ENCODE assay signal across 9 mouse cellular contexts in the genomic region with DNA sequence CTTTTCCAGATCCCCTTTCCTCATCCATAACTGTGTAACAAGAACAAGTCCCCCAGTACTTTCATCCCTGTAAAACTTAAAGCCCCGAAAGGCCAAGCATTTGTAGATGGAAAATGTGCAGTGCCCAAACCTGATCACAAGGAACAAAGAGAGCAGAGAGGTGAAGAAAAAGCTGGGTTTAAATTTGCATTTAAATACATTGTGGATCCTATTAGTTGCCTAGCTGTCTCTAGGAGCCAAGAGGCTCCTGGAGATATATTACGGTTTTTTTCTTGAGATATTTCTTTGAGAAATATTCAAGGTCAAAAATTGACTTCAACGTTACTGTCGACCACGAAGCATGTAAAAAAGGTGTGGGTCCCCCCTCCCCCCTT. TPM values are rescaled to one million over a fixed set of nuclear protein-coding genes. Genes with fewer than 3 reads are reported as not detected.
DNase-seq lines count a peak whose midpoint lies in the region; ATAC-seq and TF ChIP-seq lines count a peak whose summit lies in the region.
"Had no signal": no experiment of that assay in that cellular context is flagged by ENCODE, and none has a peak within 500 bp of the region (broad histone marks: within the 10 kb centered on the region; RNA-seq: fewer than 3 reads in every experiment).

No protein-coding gene starts in this region.

- peak overlapping the region; percentile 99 for H3K4me3 ChIP-seq in kidney, embryonic 15.5 days (replicated peaks)
- peak overlapping the region; percentile 97 for H3K4me3 ChIP-seq in embryonic facial prominence, embryonic 13.5 days
- H3K4me3 ChIP-seq in intestine, embryonic 14.5 days (ENCODE audit: low read depth, low read length), result peak overlapping the region; percentile 80
- H3K4me3 ChIP-seq in myocyte, result peak overlapping the region; percentile 65

- peaks cover 30% of the 10 kb centered on the region for H3K4me1 ChIP-seq in kidney, embryonic 15.5 days
- peaks cover 30% of the 10 kb centered on the region for H3K4me1 ChIP-seq in embryonic facial prominence, embryonic 13.5 days
- H3K4me1 ChIP-seq in intestine, embryonic 14.5 days (replicated peaks; ENCODE audit: control insufficient read depth, insufficient read depth, low read length), result peaks cover 14% of the 10 kb centered on the region

- H3K27me3 ChIP-seq in kidney, embryonic 15.5 days, result no peaks in the 10 kb centered on the region
- no peaks in the 10 kb centered on the region for H3K27me3 ChIP-seq in embryonic facial prominence, embryonic 13.5 days
- no peaks in the 10 kb centered on the region for H3K27me3 ChIP-seq in intestine, embryonic 14.5 days (replicated peaks; ENCODE audit: control insufficient read depth, insufficient read depth, low read length)
- H3K27me3 ChIP-seq in myocyte (ENCODE audit: control insufficient read depth, insufficient read depth, insufficient read length), result peaks cover 13% of the 10 kb centered on the region

- no peak for ATAC-seq in kidney, embryonic 15.5 days (replicated peaks; ENCODE audit: low FRiP score)
- ATAC-seq in embryonic facial prominence, embryonic 13.5 days (ENCODE audit: insufficient number of reproducible peaks, insufficient read depth, low FRiP score, low TSS enrichment, low read depth), result no peak
- peak; percentile 29; the same call in 1 of the 2 replicates for ATAC-seq in intestine, embryonic 14.5 days (replicated peaks; ENCODE audit: low FRiP score, low TSS enrichment, low read depth)
- no peak for ATAC-seq in erythroid progenitor cell, adult 5-6 weeks (replicated peaks; ENCODE audit: low FRiP score, poor library complexity, severe bottlenecking)

- no peak for DNase-seq in kidney, postnatal 10 days
- DNase-seq in intestine, embryonic 14.5 days (ENCODE audit: low spot score), result no peak
- DNase-seq in adrenal gland, adult 18-20 months (ENCODE audit: low spot score in 2 of 2), result no peak
- DNase-seq in adrenal gland, postnatal 10 days, result no peak

- H3K4me2 ChIP-seq in kidney, embryonic 15.5 days, result peak overlapping the region; percentile 57
- H3K4me2 ChIP-seq in embryonic facial prominence, embryonic 13.5 days, result peak overlapping the region; percentile 86
- H3K4me2 ChIP-seq in intestine, embryonic 14.5 days (ENCODE audit: low read length), result peak overlapping the region; percentile 44
- peak overlapping the region; percentile 92 for H3K4me2 ChIP-seq in myocyte (ENCODE audit: low read depth)

- no peak for TF ChIP-seq POLR2A in myocyte (IDR thresholded peaks at IDR 0.05; ENCODE audit: insufficient read length, low read depth)

- H3K27ac ChIP-seq in kidney, embryonic 15.5 days, result no peak overlapping the region
- H3K27ac ChIP-seq in embryonic facial prominence, embryonic 13.5 days, result peak overlapping the region; percentile 52
- H3K27ac ChIP-seq in intestine, embryonic 14.5 days (ENCODE audit: low read depth), result 0 out of 2 replicates have a peak overlapping the region, but pooled peaks have one; percentile 5

- H3K79me2 ChIP-seq in myocyte (ENCODE audit: control insufficient read depth, insufficient read depth), result peaks cover 42% of the 10 kb centered on the region

- WGBS in kidney, embryonic 15.5 days, result 42% methylated on average over 5 of the region's 5 CpGs
- WGBS in embryonic facial prominence, embryonic 13.5 days, result 32% methylated on average over 5 of the region's 5 CpGs
- WGBS in intestine, embryonic 14.5 days, result 30% methylated on average over 5 of the region's 5 CpGs

- H3K36me3 ChIP-seq in kidney, embryonic 15.5 days, result no peaks in the 10 kb centered on the region
- 0 out of 2 replicates have a peak, but pooled peaks cover 3% of the 10 kb centered on the region for H3K36me3 ChIP-seq in embryonic facial prominence, embryonic 13.5 days
- 0 out of 2 replicates have a peak, but pooled peaks cover 3% of the 10 kb centered on the region for H3K36me3 ChIP-seq in intestine, embryonic 14.5 days (ENCODE audit: control insufficient read depth, insufficient read depth, low read length)
- H3K36me3 ChIP-seq in myocyte (ENCODE audit: control insufficient read depth, insufficient read depth), result no peaks in the 10 kb centered on the region

- peak overlapping the region; percentile 98 for H3ac ChIP-seq in myocyte (ENCODE audit: control insufficient read depth, insufficient read length)

- H3K9me3 ChIP-seq in kidney, embryonic 15.5 days (replicated peaks), result no peaks in the 10 kb centered on the region
- H3K9me3 ChIP-seq in embryonic facial prominence, embryonic 13.5 days, result no peaks in the 10 kb centered on the region
- no peaks in the 10 kb centered on the region for H3K9me3 ChIP-seq in intestine, embryonic 14.5 days (ENCODE audit: control insufficient read depth, low read length)

- H3K9ac ChIP-seq in kidney, embryonic 15.5 days, result no peak overlapping the region
- 0 out of 2 replicates have a peak overlapping the region, but pooled peaks have one; percentile 58 for H3K9ac ChIP-seq in embryonic facial prominence, embryonic 13.5 days
- no peak overlapping the region for H3K9ac ChIP-seq in intestine, embryonic 14.5 days (ENCODE audit: low read length)

TF ChIP-seq in myocyte, 11 proteins besides CTCF, POLR2A, EP300 and RAD21:
- TF ChIP-seq TCF3 (IDR thresholded peaks at IDR 0.05; ENCODE audit: insufficient read length, low read depth) (no peak), CEBPB (IDR thresholded peaks at IDR 0.05; ENCODE audit: insufficient read depth, poor library complexity, severe bottlenecking) (no peak), TCF12 (IDR thresholded peaks at IDR 0.05; ENCODE audit: insufficient read depth, poor library complexity, severe bottlenecking) (no peak), MAX (IDR thresholded peaks at IDR 0.05; ENCODE audit: low read depth) (no peak), MYOD1 (IDR thresholded peaks at IDR 0.05; ENCODE audit: control insufficient read depth in 1 of 3, insufficient read length in 2 of 3, low read depth in 2 of 3) (no peak), USF1 (IDR thresholded peaks at IDR 0.05; ENCODE audit: low read depth) (no peak), SRF (IDR thresholded peaks at IDR 0.05; ENCODE audit: control insufficient read depth, insufficient read length, low read depth) (no peak), POLR2AphosphoS2 (IDR thresholded peaks at IDR 0.05; ENCODE audit: insufficient read length, low read depth) (no peak), MYOG (IDR thresholded peaks at IDR 0.05; ENCODE audit: control insufficient read depth in 1 of 3, insufficient read depth in 1 of 3, insufficient read length in 2 of 3, low read depth in 2 of 3) (no peak), REST (IDR thresholded peaks at IDR 0.05; ENCODE audit: insufficient read depth, insufficient read length) (no peak)

RNA-seq across cellular contexts. Expression of a gene that starts 0.4 kb away (rescaled TPM):
- 73.5 and 79.6 TPM in 2 replicates for polyA plus RNA-seq in kidney, embryonic 15.5 days (2015; fragmentation: Nextera tagmentation; extraction: Ambion mirVana)
- polyA plus RNA-seq in embryonic facial prominence, embryonic 13.5 days (2015; fragmentation: Nextera tagmentation; extraction: Ambion mirVana), result 94.8 and 95.8 TPM in 2 replicates
- polyA plus RNA-seq in intestine, embryonic 14.5 days (2014; fragmentation: Nextera tagmentation; extraction: Ambion mirVana), result 57.0 and 58.5 TPM in 2 replicates
- polyA plus RNA-seq in myocyte (2012; fragmentation: generic; extraction: Trizol), result 24.0 TPM
- 10 to 100 TPM; 35.7 to 41.6 TPM for total RNA-seq in adrenal gland, adult 18-20 months (2021)
- 10 to 100 TPM; 29.3 to 35.9 TPM for total RNA-seq in adrenal gland, postnatal 10 days (2021)
- total RNA-seq in erythroid progenitor cell, adult 5-6 weeks (2015; ENCODE audit: low replicate concordance), result 8.4 and 9.0 TPM in 2 replicates
- 13.5 and 20.0 TPM in 2 replicates for total RNA-seq in erythroid progenitor cell, adult 5-6 weeks (2017; ENCODE audit: low replicate concordance)

RNA-seq across cellular contexts. Expression of a gene that starts 20.4 kb away (rescaled TPM):
- polyA plus RNA-seq in kidney, embryonic 15.5 days (2015; fragmentation: Nextera tagmentation; extraction: Ambion mirVana), result 7.4 and 8.4 TPM in 2 replicates
- polyA plus RNA-seq in embryonic facial prominence, embryonic 13.5 days (2015; fragmentation: Nextera tagmentation; extraction: Ambion mirVana), result 4.9 and 6.3 TPM in 2 replicates
- polyA plus RNA-seq in intestine, embryonic 14.5 days (2014; fragmentation: Nextera tagmentation; extraction: Ambion mirVana), result 12.5 and 12.8 TPM in 2 replicates
- 1.1 TPM for polyA plus RNA-seq in myocyte (2012; fragmentation: generic; extraction: Trizol)
- total RNA-seq in adrenal gland, adult 18-20 months (2021), result 1 to 10 TPM; 1.9 to 2.2 TPM
- total RNA-seq in adrenal gland, postnatal 10 days (2021), result 1 to 10 TPM; 2.9 to 3.3 TPM
- total RNA-seq in erythroid progenitor cell, adult 5-6 weeks (2015; ENCODE audit: low replicate concordance), result 5.0 TPM in 1 of 2 replicates, not detected in the other
- total RNA-seq in erythroid progenitor cell, adult 5-6 weeks (2017; ENCODE audit: low replicate concordance), result 0.08 and 3.6 TPM in 2 replicates

RNA-seq across cellular contexts. Expression of a gene that starts 55.5 kb away (rescaled TPM):
- not detected in 2 replicates for polyA plus RNA-seq in kidney, embryonic 15.5 days (2015; fragmentation: Nextera tagmentation; extraction: Ambion mirVana)
- polyA plus RNA-seq in embryonic facial prominence, embryonic 13.5 days (2015; fragmentation: Nextera tagmentation; extraction: Ambion mirVana), result not detected in 2 replicates
- polyA plus RNA-seq in intestine, embryonic 14.5 days (2014; fragmentation: Nextera tagmentation; extraction: Ambion mirVana), result not detected in 2 replicates
- polyA plus RNA-seq in myocyte (2012; fragmentation: generic; extraction: Trizol), result not detected
- total RNA-seq in adrenal gland, adult 18-20 months (2021), result not detected
- not detected for total RNA-seq in adrenal gland, postnatal 10 days (2021)
- not detected in 2 replicates for total RNA-seq in erythroid progenitor cell, adult 5-6 weeks (2015; ENCODE audit: low replicate concordance)
- not detected in 2 replicates for total RNA-seq in erythroid progenitor cell, adult 5-6 weeks (2017; ENCODE audit: low replicate concordance)
- polyA plus RNA-seq: Patski had no signal
